Mouse (Mus musculus): ENCODE results near the gene Otor. TPM values are rescaled to one million over a fixed set of nuclear protein-coding genes. Genes with fewer than 3 reads are reported as not detected.

Otor gene
- polyA plus RNA-seq, 1 experiment from 2014 or later = not detected

- H3K27me3 ChIP-seq (replicated peaks; ENCODE audit: control insufficient read depth, insufficient read depth, low read length) = no peaks in the 10 kb centered on the region
- H3K4me1 ChIP-seq (ENCODE audit: control insufficient read depth, insufficient read depth, low read depth, low read length) = peaks cover 3% of the 10 kb centered on the region; the same call in 1 of the 2 replicates
- ATAC-seq = peak; percentile 74
- no peak overlapping the region for H3K9ac ChIP-seq (ENCODE audit: low read depth, low read length)
- no peak overlapping the region for H3K4me3 ChIP-seq (ENCODE audit: low read length)
- H3K4me2 ChIP-seq (ENCODE audit: low read length) = no peak overlapping the region
- WGBS = 70% methylated on average over 1 of the region's 1 CpGs
- no peaks in the 10 kb centered on the region for H3K9me3 ChIP-seq (ENCODE audit: control insufficient read depth, low read length)
- no peak overlapping the region for H3K27ac ChIP-seq (ENCODE audit: low read depth, low read length)
- H3K36me3 ChIP-seq (ENCODE audit: control insufficient read depth, insufficient read depth, low read length) = no peaks in the 10 kb centered on the region
Observed at GRCm38 (mm10) chr2:143113859-143114258, 35.6 kb downstream of the Otor start.

GRCm38 (mm10) chr2:143114716-143115115 lies 36.4 kb downstream of the Otor start:
- Histone ChIP-seq H3K4me3 (ENCODE audit: low read length) (no peak overlapping the region), H3K27me3 (replicated peaks; ENCODE audit: control insufficient read depth, insufficient read depth, low read length) (no peaks in the 10 kb centered on the region), H3K36me3 (ENCODE audit: control insufficient read depth, insufficient read depth, low read length) (no peaks in the 10 kb centered on the region), H3K4me1 (ENCODE audit: control insufficient read depth, insufficient read depth, low read depth, low read length) (peaks cover 3% of the 10 kb centered on the region; the same call in 1 of the 2 replicates), H3K9me3 (ENCODE audit: control insufficient read depth, low read length) (no peaks in the 10 kb centered on the region), H3K4me2 (ENCODE audit: low read length) (no peak overlapping the region), H3K9ac (ENCODE audit: low read depth, low read length) (no peak overlapping the region), H3K27ac (ENCODE audit: low read depth, low read length) (no peak overlapping the region)
- no peak for ATAC-seq
- WGBS = 67% methylated on average over 4 of the region's 4 CpGs

GRCm38 (mm10) chr2:143117453-143117852 lies 39.2 kb downstream of the Otor start:
- Histone ChIP-seq H3K9me3 (ENCODE audit: control insufficient read depth, low read length) (no peaks in the 10 kb centered on the region), H3K9ac (ENCODE audit: low read depth, low read length) (no peak overlapping the region), H3K4me2 (ENCODE audit: low read length) (no peak overlapping the region), H3K27ac (ENCODE audit: low read depth, low read length) (no peak overlapping the region), H3K4me3 (ENCODE audit: low read length) (no peak overlapping the region), H3K4me1 (ENCODE audit: control insufficient read depth, insufficient read depth, low read depth, low read length) (peaks cover 3% of the 10 kb centered on the region; the same call in 1 of the 2 replicates), H3K27me3 (replicated peaks; ENCODE audit: control insufficient read depth, insufficient read depth, low read length) (no peaks in the 10 kb centered on the region), H3K36me3 (ENCODE audit: control insufficient read depth, insufficient read depth, low read length) (no peaks in the 10 kb centered on the region)
- ATAC-seq = no peak
- 51% methylated on average over 3 of the region's 3 CpGs for WGBS

- Histone ChIP-seq H3K27me3 (replicated peaks; ENCODE audit: control insufficient read depth, insufficient read depth, low read length) (no peaks in the 10 kb centered on the region), H3K4me2 (ENCODE audit: low read length) (no peak overlapping the region), H3K4me3 (ENCODE audit: low read length) (no peak overlapping the region), H3K27ac (ENCODE audit: low read depth, low read length) (no peak overlapping the region), H3K9me3 (ENCODE audit: control insufficient read depth, low read length) (no peaks in the 10 kb centered on the region), H3K9ac (ENCODE audit: low read depth, low read length) (no peak overlapping the region), H3K36me3 (ENCODE audit: control insufficient read depth, insufficient read depth, low read length) (no peaks in the 10 kb centered on the region), H3K4me1 (ENCODE audit: control insufficient read depth, insufficient read depth, low read depth, low read length) (peaks cover 3% of the 10 kb centered on the region; the same call in 1 of the 2 replicates)
- no peak for ATAC-seq
- WGBS = 80% methylated on average over 7 of the region's 7 CpGs
Observed at GRCm38 (mm10) chr2:143118221-143118620, 39.9 kb downstream of the Otor start.

GRCm38 (mm10) chr2:143131098-143131646 lies 52.9 kb downstream of the Otor start:
- H3K4me2 ChIP-seq (ENCODE audit: low read length) = no peak overlapping the region
- H3K27me3 ChIP-seq (replicated peaks; ENCODE audit: control insufficient read depth, insufficient read depth, low read length) = no peaks in the 10 kb centered on the region
- H3K4me1 ChIP-seq (ENCODE audit: control insufficient read depth, insufficient read depth, low read depth, low read length) = no peaks in the 10 kb centered on the region
- 67% methylated on average over 5 of the region's 5 CpGs for WGBS
- no peak overlapping the region for H3K9ac ChIP-seq (ENCODE audit: low read depth, low read length)
- 0 out of 2 replicates have a peak overlapping the region, but pooled peaks have one; percentile 25 for H3K27ac ChIP-seq (ENCODE audit: low read depth, low read length)
- H3K4me3 ChIP-seq (ENCODE audit: low read length) = no peak overlapping the region
- peak; percentile 69 for ATAC-seq
- H3K9me3 ChIP-seq (ENCODE audit: control insufficient read depth, low read length) = no peaks in the 10 kb centered on the region
- no peaks in the 10 kb centered on the region for H3K36me3 ChIP-seq (ENCODE audit: control insufficient read depth, insufficient read depth, low read length)

Other genes starting within 250 kb of the Otor start
- 3.3 and 3.9 TPM in 2 replicates for gene Kif16b, start 176.9 kb upstream of the Otor start, polyA plus RNA-seq (2015; fragmentation: Nextera tagmentation; extraction: Ambion mirVana)
- gene Snrpb2, start 15.4 kb upstream of the Otor start, polyA plus RNA-seq (2015; fragmentation: Nextera tagmentation; extraction: Ambion mirVana) = 38.6 and 42.0 TPM in 2 replicates